Comparison of ENCODE assay signal across 8 mouse cellular contexts in genomic region chr1:24677706-24678105, GRCm38 (mm10). TPM values are rescaled to one million over a fixed set of nuclear protein-coding genes. Genes with fewer than 3 reads are reported as not detected.
DNase-seq lines count a peak whose midpoint lies in the region; ATAC-seq lines count a peak whose summit lies in the region.

No protein-coding gene starts in this region.

- no peak for ATAC-seq in megakaryocyte, adult 5-6 weeks (ENCODE audit: poor library complexity, severe bottlenecking)
- ATAC-seq in hindbrain, embryonic 11.5 days (ENCODE audit: low FRiP score): no peak; the same call in 1 of the 2 replicates
- no peak for ATAC-seq in liver, embryonic 12.5 days
- no peak for ATAC-seq in stomach, embryonic 15.5 days (ENCODE audit: insufficient read depth, low FRiP score, low read depth)
- ATAC-seq in megakaryocyte progenitor cell, adult 5-6 weeks (replicated peaks; ENCODE audit: poor library complexity): no peak

- H3K9ac ChIP-seq in hindbrain, embryonic 11.5 days (ENCODE audit: low read depth, low read length): no peak overlapping the region
- H3K9ac ChIP-seq in liver, embryonic 12.5 days: no peak overlapping the region
- H3K9ac ChIP-seq in stomach, embryonic 15.5 days: no peak overlapping the region

- H3K4me2 ChIP-seq in hindbrain, embryonic 11.5 days (replicated peaks; ENCODE audit: low read depth, low read length): peak overlapping the region; percentile 57; the same call in 1 of the 2 replicates
- peak overlapping the region; percentile 85 for H3K4me2 ChIP-seq in liver, embryonic 12.5 days
- H3K4me2 ChIP-seq in stomach, embryonic 15.5 days: peak overlapping the region; percentile 47

- H3K9me3 ChIP-seq in megakaryocyte, embryonic 14.5 days: peaks cover 4% of the 10 kb centered on the region; the same call in 1 of the 2 replicates
- no peaks in the 10 kb centered on the region for H3K9me3 ChIP-seq in hindbrain, embryonic 11.5 days (ENCODE audit: control insufficient read depth, low read length)
- no peaks in the 10 kb centered on the region for H3K9me3 ChIP-seq in liver, embryonic 12.5 days (replicated peaks)
- no peaks in the 10 kb centered on the region for H3K9me3 ChIP-seq in stomach, embryonic 15.5 days

- peak; percentile 78 for DNase-seq in cerebellum, adult 9-11 months
- peak; percentile 3 for DNase-seq in hindbrain, embryonic 11.5 days (ENCODE audit: low spot score)
- no peak for DNase-seq in spleen, postnatal 4 days (ENCODE audit: low spot score in 2 of 2)

- WGBS in hindbrain, embryonic 11.5 days: 84% methylated on average over 9 of the region's 9 CpGs
- WGBS in liver, embryonic 12.5 days (ENCODE audit: insufficient replicate concordance): 78% methylated on average over 9 of the region's 9 CpGs
- 53% methylated on average over 9 of the region's 9 CpGs for WGBS in stomach, embryonic 15.5 days

- H3K36me3 ChIP-seq in megakaryocyte, embryonic 14.5 days (replicated peaks; ENCODE audit: low read length): peaks cover 2% of the 10 kb centered on the region
- no peaks in the 10 kb centered on the region for H3K36me3 ChIP-seq in hindbrain, embryonic 11.5 days (ENCODE audit: control insufficient read depth, insufficient read depth, low read length)
- no peaks in the 10 kb centered on the region for H3K36me3 ChIP-seq in liver, embryonic 12.5 days
- H3K36me3 ChIP-seq in stomach, embryonic 15.5 days: no peaks in the 10 kb centered on the region

- H3K4me1 ChIP-seq in megakaryocyte, embryonic 14.5 days: peaks cover 29% of the 10 kb centered on the region
- no peaks in the 10 kb centered on the region for H3K4me1 ChIP-seq in hindbrain, embryonic 11.5 days (replicated peaks; ENCODE audit: control insufficient read depth, insufficient read depth, low read length)
- H3K4me1 ChIP-seq in liver, embryonic 12.5 days: peaks cover 13% of the 10 kb centered on the region
- no peaks in the 10 kb centered on the region; the same call in 1 of the 2 replicates for H3K4me1 ChIP-seq in stomach, embryonic 15.5 days

- no peaks in the 10 kb centered on the region for H3K27me3 ChIP-seq in megakaryocyte, embryonic 14.5 days (replicated peaks)
- no peaks in the 10 kb centered on the region for H3K27me3 ChIP-seq in hindbrain, embryonic 11.5 days (ENCODE audit: control insufficient read depth, insufficient read depth, low read length)
- H3K27me3 ChIP-seq in liver, embryonic 12.5 days (replicated peaks): no peaks in the 10 kb centered on the region
- H3K27me3 ChIP-seq in stomach, embryonic 15.5 days (replicated peaks): no peaks in the 10 kb centered on the region

- peak overlapping the region; percentile 96 for H3K4me3 ChIP-seq in megakaryocyte, embryonic 14.5 days (replicated peaks)
- no peak overlapping the region for H3K4me3 ChIP-seq in hindbrain, embryonic 11.5 days (ENCODE audit: low read depth, low read length)
- peak overlapping the region; percentile 82 for H3K4me3 ChIP-seq in liver, embryonic 12.5 days
- peak overlapping the region; percentile 76 for H3K4me3 ChIP-seq in stomach, embryonic 15.5 days (replicated peaks)

- no peak overlapping the region for H3K27ac ChIP-seq in hindbrain, embryonic 11.5 days (ENCODE audit: low read depth, low read length)
- H3K27ac ChIP-seq in liver, embryonic 12.5 days: no peak overlapping the region
- H3K27ac ChIP-seq in stomach, embryonic 15.5 days: no peak overlapping the region

RNA-seq across cellular contexts. Expression of gene Lmbrd1, which starts 0.7 kb away (rescaled TPM):
- 4.0 TPM in 1 of 2 replicates, not detected in the other for polyA plus RNA-seq in megakaryocyte, embryonic 14.5 days (2012; ENCODE audit: insufficient read depth, low replicate concordance)
- total RNA-seq in megakaryocyte, adult 5-6 weeks (2015): 32.9 and 36.6 TPM in 2 replicates
- total RNA-seq in megakaryocyte, adult 5-6 weeks (2017): 28.0 and 36.7 TPM in 2 replicates
- 33.5 and 34.5 TPM in 2 replicates for polyA plus RNA-seq in hindbrain, embryonic 11.5 days (2014; fragmentation: Nextera tagmentation; extraction: Ambion mirVana)
- polyA plus RNA-seq in liver, embryonic 12.5 days (2016; fragmentation: Nextera tagmentation; extraction: Ambion mirVana): 14.1 and 14.5 TPM in 2 replicates
- polyA plus RNA-seq in stomach, embryonic 15.5 days (2015; fragmentation: Nextera tagmentation; extraction: Ambion mirVana): 35.0 and 36.5 TPM in 2 replicates
- total RNA-seq in megakaryocyte progenitor cell, adult 5-6 weeks (2015): 19.1 and 19.3 TPM in 2 replicates
- total RNA-seq in megakaryocyte progenitor cell, adult 5-6 weeks (2017): 10.1 and 16.2 TPM in 2 replicates

Comparison
In these comparisons a context has a peak if more than half of its experiments do, and no peak if none do; other contexts are left out.
1. DNase-seq: peak in cerebellum, adult 9-11 months (single experiment) and hindbrain, embryonic 11.5 days (single experiment); none in spleen, postnatal 4 days (0 of 2).
2. Peak in every context shown above with its lines, with median percentiles within 50 percentile points of each other: H3K4me2 ChIP-seq.